Mouse (Mus musculus) cerebellum, postnatal 25 days (tissue): Measurements from ENCODE around the gene Pkd1l2.
A peak's percentile ranks its signal among the peaks of the same experiment; 100 is the strongest.

Experiments
- DNase-seq, 2 experiments: peaks; one replicate each; pipeline ENCODE4 v3.0.0; 2021; ENCODE audit warnings: mixed read lengths in 2 of 2

The Pkd1l2 gene

GRCm38 (mm10) chr8:117082947-117083559 is 804 bp upstream of the Pkd1l2 start:
- no peak for DNase-seq

GRCm38 (mm10) chr8:117079652-117080051 is 2.6 kb downstream of the Pkd1l2 start:
- DNase-seq, result no peak

GRCm38 (mm10) chr8:117078367-117078926 is 3.8 kb downstream of the Pkd1l2 start:
- no peak for DNase-seq

- no peak for DNase-seq
Observed at GRCm38 (mm10) chr8:117074350-117075182, 7.7 kb downstream of the Pkd1l2 start.

- peak in 1 of 2 experiments; percentile 17 for DNase-seq
Observed at GRCm38 (mm10) chr8:117069708-117070107, 12.5 kb downstream of the Pkd1l2 start.

- DNase-seq, result no peak
Observed at GRCm38 (mm10) chr8:117068294-117068693, 14.0 kb downstream of the Pkd1l2 start.

GRCm38 (mm10) chr8:117067396-117067795 is 14.9 kb downstream of the Pkd1l2 start:
- DNase-seq, result no peak

- DNase-seq, result no peak
Observed at GRCm38 (mm10) chr8:117066955-117067354, 15.3 kb downstream of the Pkd1l2 start.

GRCm38 (mm10) chr8:117061180-117061880 is 20.9 kb downstream of the Pkd1l2 start:
- no peak for DNase-seq

GRCm38 (mm10) chr8:117060306-117060705 is 21.9 kb downstream of the Pkd1l2 start:
- no peak for DNase-seq

GRCm38 (mm10) chr8:117059021-117059420 is 23.2 kb downstream of the Pkd1l2 start:
- no peak for DNase-seq

GRCm38 (mm10) chr8:117055097-117055496 is 27.2 kb downstream of the Pkd1l2 start:
- no peak for DNase-seq

- DNase-seq, result no peak
Observed at GRCm38 (mm10) chr8:117054146-117054545, 28.1 kb downstream of the Pkd1l2 start.

GRCm38 (mm10) chr8:117053135-117054079 is 28.8 kb downstream of the Pkd1l2 start:
- DNase-seq, result peak in 1 of 2 experiments; percentile 24

GRCm38 (mm10) chr8:117051316-117051715 is 30.9 kb downstream of the Pkd1l2 start:
- no peak for DNase-seq

GRCm38 (mm10) chr8:117050763-117051162 is 31.5 kb downstream of the Pkd1l2 start:
- DNase-seq, result no peak

GRCm38 (mm10) chr8:117049444-117049843 is 32.8 kb downstream of the Pkd1l2 start:
- DNase-seq, result no peak

GRCm38 (mm10) chr8:117043584-117043983 is 38.7 kb downstream of the Pkd1l2 start:
- no peak for DNase-seq

GRCm38 (mm10) chr8:117039843-117040242 is 42.4 kb downstream of the Pkd1l2 start:
- DNase-seq, result no peak

- no peak for DNase-seq
Observed at GRCm38 (mm10) chr8:117037374-117037935, 44.8 kb downstream of the Pkd1l2 start.

GRCm38 (mm10) chr8:117033393-117033792 is 48.9 kb downstream of the Pkd1l2 start:
- no peak for DNase-seq

- DNase-seq, result no peak
Observed at GRCm38 (mm10) chr8:117032609-117033008, 49.6 kb downstream of the Pkd1l2 start.
